In genomic region chr7:110324852-110325251, GRCm38 (mm10) we compare ENCODE assay signal across 12 mouse cellular contexts.
"Had no signal": no experiment of that assay in that cellular context is flagged by ENCODE, and none has a peak within 500 bp of the region (broad histone marks: within the 10 kb centered on the region; RNA-seq: fewer than 3 reads in every experiment).

No protein-coding gene starts in this region.

- H3K27me3 ChIP-seq: liver, embryonic 13.5 days had no signal

- H3K9me3 ChIP-seq: liver, embryonic 13.5 days had no signal

- H3K27ac ChIP-seq: kidney, postnatal 0 days; left cerebral cortex, adult 2 months; liver, embryonic 13.5 days had no signal

- H3K4me1 ChIP-seq: liver, embryonic 13.5 days had no signal

- H3K9ac ChIP-seq: liver, embryonic 13.5 days had no signal

- DNase-seq: kidney, adult 2 months; kidney, postnatal 25 days; layer of hippocampus, postnatal 36 days; liver, embryonic 13.5 days; lung, adult 2 months; lung, postnatal 36 days; midbrain, embryonic 14.5 days; thymus, postnatal 25 days had no signal

- ATAC-seq: lung, postnatal 0 days had no signal

- H3K4me3 ChIP-seq: left cerebral cortex, adult 2 months; liver, embryonic 13.5 days had no signal

- H3K4me2 ChIP-seq: liver, embryonic 13.5 days; midbrain, embryonic 11.5 days had no signal
